Mouse (Mus musculus): ENCODE results near the gene Zdhhc15. TPM values are rescaled to one million over a fixed set of nuclear protein-coding genes. Genes with fewer than 3 reads are reported as not detected.
"Not testable (repeated sequence)": the region's sequence is repeated elsewhere in the genome, so short reads cannot be mapped to it uniquely, and the experiment has no call there.

Zdhhc15 gene
- polyA plus RNA-seq (2014; fragmentation: Nextera tagmentation; extraction: Ambion mirVana): 9.2 and 11.4 TPM in 2 replicates

DNA sequence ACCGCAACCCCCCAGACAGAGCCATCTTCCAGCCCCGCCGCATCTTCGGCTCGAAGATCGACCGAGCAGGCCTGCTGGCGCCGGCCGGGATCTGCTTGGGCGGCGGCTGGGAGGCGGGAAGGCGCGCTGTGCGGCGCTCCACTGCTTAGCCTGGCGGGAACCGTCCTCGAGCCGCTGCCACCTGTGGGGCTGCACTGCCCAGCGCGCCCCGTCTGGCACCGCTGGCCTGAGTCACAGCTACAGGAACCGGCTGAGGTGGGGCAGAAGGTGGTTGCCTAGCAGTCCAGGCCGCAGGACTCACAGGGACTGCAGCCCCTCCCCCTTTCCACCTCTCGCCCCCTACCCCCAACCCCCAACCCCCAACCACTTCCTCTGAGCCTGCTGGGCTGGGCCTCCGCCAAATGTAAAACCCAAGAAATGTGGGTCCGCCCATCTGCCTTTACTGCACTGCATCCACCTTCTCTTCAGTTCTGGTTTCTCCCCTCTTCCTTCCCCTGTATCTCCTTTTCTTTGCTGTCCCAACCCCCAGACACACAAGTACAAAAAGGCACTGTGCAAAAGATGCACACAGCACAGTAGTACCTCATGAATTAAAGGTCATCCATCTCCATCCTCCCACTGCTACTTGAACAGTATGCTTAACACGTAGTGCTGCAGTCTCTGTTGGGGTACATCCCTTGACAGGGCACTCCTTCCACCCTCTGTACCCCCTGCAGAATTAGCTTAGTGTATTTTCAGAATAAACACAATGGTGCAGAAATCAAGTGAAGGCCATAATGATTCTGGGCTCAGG lies at the start of gene Zdhhc15:
Zdhhc15 (minus strand) TSS at position 308 of the 793 bp plus-strand sequence.
- Histone ChIP-seq H3K9ac (ENCODE audit: low read depth, low read length) (peak within 1 kb of the TSS; percentile 70), H3K4me2 (peak within 1 kb of the TSS; percentile 66)
- 14% methylated on average over 30 of the region's 31 CpGs for WGBS (ENCODE audit: insufficient replicate concordance)

DNA sequence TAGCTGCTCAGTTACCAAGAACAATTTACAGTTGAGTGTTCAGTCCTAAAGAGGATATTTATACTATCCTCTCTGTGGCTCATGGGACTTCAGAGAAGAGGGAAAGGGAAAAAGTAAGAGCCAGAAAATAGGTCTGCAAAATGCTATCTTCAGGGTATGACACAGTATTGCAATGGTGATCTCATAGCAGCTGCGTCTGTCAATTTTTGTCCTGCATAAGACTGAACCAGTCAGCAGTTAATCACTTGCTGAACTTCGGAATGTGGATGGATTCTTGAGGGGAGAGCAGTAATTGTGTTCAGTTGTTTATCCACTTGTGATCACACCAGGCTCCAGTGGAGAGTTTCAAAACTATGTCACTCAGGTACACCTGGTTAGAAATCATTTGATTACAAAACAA lies 37.1 kb upstream of the Zdhhc15 start:
- 70% methylated on average over 2 of the region's 2 CpGs for WGBS (ENCODE audit: insufficient replicate concordance)
- no peaks in the 10 kb centered on the region for H3K4me1 ChIP-seq (ENCODE audit: control insufficient read depth, insufficient read depth, low read length)

More for the DNA sequence above, at the start of gene Zdhhc15:
- H3K9me3 ChIP-seq (replicated peaks; ENCODE audit: control insufficient read depth, low read length): no peaks in the 10 kb centered on the region
- peak; percentile 83 for ATAC-seq (replicated peaks; ENCODE audit: insufficient number of reproducible peaks, low FRiP score, low TSS enrichment)
- H3K36me3 ChIP-seq (ENCODE audit: control insufficient read depth, insufficient read depth, low read length): no peaks in the 10 kb centered on the region
- no peaks in the 10 kb centered on the region for H3K4me1 ChIP-seq (ENCODE audit: control insufficient read depth, insufficient read depth, low read length)
- no peak within 1 kb of the TSS; the same call in 1 of the 2 replicates for H3K27ac ChIP-seq (ENCODE audit: low read depth, low read length)
- no peaks in the 10 kb centered on the region for H3K27me3 ChIP-seq (ENCODE audit: control insufficient read depth, insufficient read depth, low read length)
- peak within 1 kb of the TSS; percentile 53 for H3K4me3 ChIP-seq (ENCODE audit: low read depth, low read length)

DNA sequence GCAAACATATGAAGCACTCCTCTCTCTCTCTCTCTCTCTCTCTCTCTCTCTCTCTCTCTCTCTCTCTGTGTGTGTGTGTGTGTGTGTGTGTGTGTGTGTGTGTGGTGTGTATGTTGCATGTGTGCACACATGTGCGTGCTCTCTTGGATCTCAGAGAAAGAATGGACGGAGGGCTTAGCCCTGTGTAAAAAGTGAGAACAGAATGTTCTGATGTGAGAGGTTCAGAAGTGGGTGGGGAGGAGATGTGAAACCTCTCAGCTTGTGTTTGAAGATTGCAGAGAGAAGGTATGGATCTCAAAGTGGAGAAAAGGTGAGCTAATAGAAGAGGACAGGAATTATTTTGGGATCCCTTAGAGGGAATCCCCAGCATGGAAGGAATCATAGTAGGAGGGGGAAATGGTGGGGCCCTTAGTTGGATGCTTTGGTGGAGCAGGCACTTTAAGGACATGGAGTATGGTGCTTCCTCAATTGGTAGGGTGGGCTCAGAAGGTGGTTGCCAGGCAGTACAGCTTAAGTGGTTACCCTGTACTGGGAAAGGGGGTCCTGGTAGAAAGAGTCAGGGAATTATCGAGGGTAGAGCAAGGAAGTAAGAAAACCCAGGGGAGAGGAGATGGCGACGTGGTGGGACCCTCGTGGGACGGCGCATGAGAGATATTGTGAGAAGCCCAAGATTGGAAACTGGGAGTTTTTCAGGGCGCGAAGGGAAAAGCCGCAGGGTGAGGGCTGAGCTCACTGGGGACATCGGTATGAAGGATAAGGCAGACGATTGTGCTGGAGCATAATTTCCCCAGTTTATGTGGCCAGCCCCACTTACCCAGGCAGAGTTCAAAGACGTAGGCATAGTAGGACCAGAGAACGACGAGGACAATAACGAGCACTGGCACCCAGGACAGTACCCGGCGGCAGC lies 761 bp downstream of the Zdhhc15 start:
- no peaks in the 10 kb centered on the region for H3K27me3 ChIP-seq (ENCODE audit: control insufficient read depth, insufficient read depth, low read length)
- H3K4me2 ChIP-seq: peak overlapping the region; percentile 66
- H3K9ac ChIP-seq (ENCODE audit: low read depth, low read length): peak overlapping the region; percentile 70
- H3K36me3 ChIP-seq (ENCODE audit: control insufficient read depth, insufficient read depth, low read length): no peaks in the 10 kb centered on the region
- H3K4me3 ChIP-seq (ENCODE audit: low read depth, low read length): peak overlapping the region; percentile 53
- H3K4me1 ChIP-seq (ENCODE audit: control insufficient read depth, insufficient read depth, low read length): no peaks in the 10 kb centered on the region
- no peak overlapping the region; the same call in 1 of the 2 replicates for H3K27ac ChIP-seq (ENCODE audit: low read depth, low read length)
- WGBS (ENCODE audit: insufficient replicate concordance): 19% methylated on average over 19 of the region's 19 CpGs
- no peak for ATAC-seq (replicated peaks; ENCODE audit: insufficient number of reproducible peaks, low FRiP score, low TSS enrichment)
- H3K9me3 ChIP-seq (replicated peaks; ENCODE audit: control insufficient read depth, low read length): no peaks in the 10 kb centered on the region

More for the DNA sequence above, 37.1 kb upstream of the Zdhhc15 start:
- no peaks in the 10 kb centered on the region for H3K36me3 ChIP-seq (ENCODE audit: control insufficient read depth, insufficient read depth, low read length)
- H3K27me3 ChIP-seq (ENCODE audit: control insufficient read depth, insufficient read depth, low read length): no peaks in the 10 kb centered on the region
- H3K4me2 ChIP-seq: no peak overlapping the region
- no peak overlapping the region for H3K4me3 ChIP-seq (ENCODE audit: low read depth, low read length)
- H3K27ac ChIP-seq (ENCODE audit: low read depth, low read length): no peak overlapping the region
- no peak for ATAC-seq (replicated peaks; ENCODE audit: insufficient number of reproducible peaks, low FRiP score, low TSS enrichment)
- H3K9me3 ChIP-seq (replicated peaks; ENCODE audit: control insufficient read depth, low read length): no peaks in the 10 kb centered on the region
- no peak overlapping the region for H3K9ac ChIP-seq (ENCODE audit: low read depth, low read length)

DNA sequence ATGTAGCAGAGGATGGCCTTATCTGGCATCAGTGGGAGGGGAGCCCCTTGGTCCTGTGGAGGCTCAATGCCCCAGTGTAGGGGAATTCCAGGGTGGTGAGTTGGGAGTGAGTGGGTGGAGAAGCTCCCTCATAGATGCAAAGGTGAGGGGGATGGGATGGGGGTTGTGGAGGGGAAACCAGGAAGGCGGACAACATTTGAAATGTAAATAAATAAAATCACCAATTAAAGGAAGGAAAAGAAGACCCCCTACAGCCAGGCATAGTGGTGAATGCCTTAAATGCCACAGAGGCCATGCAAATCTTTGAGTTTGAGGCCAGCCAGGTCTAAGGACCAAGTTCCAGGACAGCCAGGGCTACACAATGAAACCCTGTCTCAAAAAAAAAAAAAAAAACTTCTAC lies 13.9 kb downstream of the Zdhhc15 start:
- Histone ChIP-seq H3K9me3 (replicated peaks; ENCODE audit: control insufficient read depth, low read length) (no peaks in the 10 kb centered on the region), H3K36me3 (ENCODE audit: control insufficient read depth, insufficient read depth, low read length) (no peaks in the 10 kb centered on the region), H3K4me1 (ENCODE audit: control insufficient read depth, insufficient read depth, low read length) (no peaks in the 10 kb centered on the region), H3K27ac (ENCODE audit: low read depth, low read length) (no peak overlapping the region), H3K4me2 (no peak overlapping the region), H3K4me3 (ENCODE audit: low read depth, low read length) (no peak overlapping the region), H3K9ac (ENCODE audit: low read depth, low read length) (no peak overlapping the region), H3K27me3 (ENCODE audit: control insufficient read depth, insufficient read depth, low read length) (no peaks in the 10 kb centered on the region)
- WGBS (ENCODE audit: insufficient replicate concordance): 83% methylated on average over 1 of the region's 1 CpGs
- ATAC-seq (replicated peaks; ENCODE audit: insufficient number of reproducible peaks, low FRiP score, low TSS enrichment): no peak

DNA sequence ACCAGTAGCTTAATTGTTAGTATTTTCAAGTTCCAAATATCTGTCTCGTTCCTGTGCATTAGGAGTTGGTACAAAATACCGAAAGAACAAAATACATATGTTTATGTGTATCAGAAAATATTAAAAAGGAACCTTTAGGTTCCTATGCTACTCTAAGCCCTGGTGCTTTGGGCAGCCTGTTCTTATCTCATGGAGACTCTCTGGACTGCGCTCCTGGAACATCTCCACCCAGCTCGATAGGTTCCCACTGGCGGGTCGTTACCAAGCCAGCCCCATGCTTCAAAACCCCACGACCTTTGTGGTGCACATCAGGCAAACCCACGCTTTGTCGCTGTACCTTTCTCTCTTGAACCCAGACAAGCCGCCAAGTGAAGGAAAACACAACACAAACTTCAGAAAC lies 58.3 kb downstream of the Zdhhc15 start:
- Histone ChIP-seq H3K9me3 (replicated peaks; ENCODE audit: control insufficient read depth, low read length) (no peaks in the 10 kb centered on the region), H3K4me2 (no peak overlapping the region), H3K36me3 (ENCODE audit: control insufficient read depth, insufficient read depth, low read length) (no peaks in the 10 kb centered on the region), H3K4me1 (ENCODE audit: control insufficient read depth, insufficient read depth, low read length) (no peaks in the 10 kb centered on the region), H3K27me3 (ENCODE audit: control insufficient read depth, insufficient read depth, low read length) (no peaks in the 10 kb centered on the region), H3K9ac (ENCODE audit: low read depth, low read length) (no peak overlapping the region), H3K27ac (ENCODE audit: low read depth, low read length) (no peak overlapping the region), H3K4me3 (ENCODE audit: low read depth, low read length) (no peak overlapping the region)
- 82% methylated on average over 10 of the region's 10 CpGs for WGBS (ENCODE audit: insufficient replicate concordance)
- ATAC-seq (replicated peaks; ENCODE audit: insufficient number of reproducible peaks, low FRiP score, low TSS enrichment): no peak

DNA sequence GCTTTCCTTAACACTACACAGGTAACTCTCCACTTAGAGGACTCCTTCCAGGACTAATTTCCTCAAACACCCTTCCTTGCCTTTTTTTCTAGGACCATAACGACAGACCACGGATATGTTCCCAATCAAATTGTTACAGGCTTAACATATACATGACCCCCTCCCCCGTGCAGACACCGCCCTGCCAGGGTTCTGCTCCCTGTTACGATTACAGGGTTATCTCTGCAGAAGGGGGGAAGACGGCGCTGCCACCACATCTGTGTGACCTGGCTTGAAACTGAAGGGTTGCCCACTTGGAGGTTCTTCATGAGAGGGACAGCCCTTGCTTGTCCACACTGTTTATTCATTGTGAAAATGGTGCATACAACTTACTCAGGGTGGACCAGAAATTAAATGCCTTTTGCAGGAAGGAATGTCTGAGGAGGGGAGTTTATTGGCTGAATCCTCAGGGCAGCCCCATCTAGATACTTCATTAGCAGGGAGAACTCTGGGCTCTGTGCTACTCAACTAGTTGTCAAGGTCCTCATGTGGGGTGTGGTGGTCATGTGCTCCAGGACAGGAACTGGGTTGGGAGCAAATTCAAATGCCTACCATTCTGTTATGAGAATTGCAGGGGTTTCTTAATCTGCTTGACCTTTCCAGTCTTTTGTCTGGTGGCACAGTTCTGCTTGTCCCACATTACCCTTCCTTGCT lies 67.0 kb downstream of the Zdhhc15 start:
- H3K4me3 ChIP-seq (ENCODE audit: low read depth, low read length); ATAC-seq (replicated peaks; ENCODE audit: insufficient number of reproducible peaks, low FRiP score, low TSS enrichment): not testable (repeated sequence)
- WGBS (ENCODE audit: insufficient replicate concordance): 30% methylated on average over 2 of the region's 7 CpGs

DNA sequence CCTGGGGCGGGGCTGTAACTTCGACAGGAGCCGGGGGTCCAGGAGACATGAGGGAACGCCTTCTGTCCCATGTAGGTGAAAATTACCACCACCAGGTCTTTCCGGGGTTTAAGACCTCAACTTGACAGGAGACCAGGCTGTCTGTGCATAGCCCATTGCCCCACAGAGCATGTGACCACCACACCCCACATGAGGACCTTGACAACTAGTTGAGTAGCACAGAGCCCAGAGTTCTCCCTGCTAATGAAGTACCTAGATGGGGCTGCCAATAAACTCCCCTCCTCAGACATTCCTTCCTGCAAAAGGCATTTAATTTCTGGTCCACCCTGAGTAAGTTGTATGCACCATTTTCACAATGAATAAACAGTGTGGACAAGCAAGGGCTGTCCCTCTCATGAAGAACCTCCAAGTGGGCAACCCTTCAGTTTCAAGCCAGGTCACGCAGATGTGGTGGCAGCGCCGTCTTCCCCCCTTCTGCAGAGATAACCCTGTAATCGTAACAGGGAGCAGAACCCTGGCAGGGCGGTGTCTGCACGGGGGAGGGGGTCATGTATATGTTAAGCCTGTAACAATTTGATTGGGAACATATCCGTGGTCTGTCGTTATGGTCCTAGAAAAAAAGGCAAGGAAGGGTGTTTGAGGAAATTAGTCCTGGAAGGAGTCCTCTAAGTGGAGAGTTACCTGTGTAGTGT lies 68.5 kb downstream of the Zdhhc15 start:
- ATAC-seq (replicated peaks; ENCODE audit: insufficient number of reproducible peaks, low FRiP score, low TSS enrichment); H3K27ac ChIP-seq (ENCODE audit: low read depth, low read length); H3K9me3 ChIP-seq (replicated peaks; ENCODE audit: control insufficient read depth, low read length); H3K4me1 ChIP-seq (ENCODE audit: control insufficient read depth, insufficient read depth, low read length); H3K9ac ChIP-seq (ENCODE audit: low read depth, low read length); H3K4me3 ChIP-seq (ENCODE audit: low read depth, low read length); H3K4me2 ChIP-seq; H3K36me3 ChIP-seq (ENCODE audit: control insufficient read depth, insufficient read depth, low read length); H3K27me3 ChIP-seq (ENCODE audit: control insufficient read depth, insufficient read depth, low read length): not testable (repeated sequence)
- 79% methylated on average over 6 of the region's 13 CpGs for WGBS (ENCODE audit: insufficient replicate concordance)

More for the DNA sequence above, 67.0 kb downstream of the Zdhhc15 start:
- not testable (repeated sequence) for H3K4me1 ChIP-seq (ENCODE audit: control insufficient read depth, insufficient read depth, low read length); H3K27me3 ChIP-seq (ENCODE audit: control insufficient read depth, insufficient read depth, low read length); H3K4me2 ChIP-seq; H3K9ac ChIP-seq (ENCODE audit: low read depth, low read length); H3K36me3 ChIP-seq (ENCODE audit: control insufficient read depth, insufficient read depth, low read length); H3K9me3 ChIP-seq (replicated peaks; ENCODE audit: control insufficient read depth, low read length); H3K27ac ChIP-seq (ENCODE audit: low read depth, low read length)

DNA sequence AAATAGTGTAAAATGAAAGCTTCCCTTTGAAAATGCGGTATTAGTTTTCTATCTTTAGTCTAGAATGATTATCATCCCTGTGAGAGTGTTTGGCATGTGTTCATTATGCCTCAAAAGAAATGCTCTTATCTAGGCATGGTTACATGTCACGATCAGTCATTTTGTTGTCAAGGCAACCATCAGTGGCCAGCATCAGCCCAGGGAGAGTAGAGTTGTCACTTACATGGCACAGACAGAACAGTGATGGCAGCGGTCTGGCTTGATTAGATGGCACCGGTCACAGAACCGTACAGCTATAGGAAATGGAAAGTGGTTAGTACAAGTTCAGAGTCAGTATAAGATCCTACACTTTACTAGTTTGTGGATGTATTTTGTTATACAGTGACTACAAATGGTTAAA lies 96.9 kb downstream of the Zdhhc15 start:
- Histone ChIP-seq H3K4me1 (ENCODE audit: control insufficient read depth, insufficient read depth, low read length) (no peaks in the 10 kb centered on the region), H3K4me3 (ENCODE audit: low read depth, low read length) (no peak overlapping the region), H3K9me3 (replicated peaks; ENCODE audit: control insufficient read depth, low read length) (no peaks in the 10 kb centered on the region), H3K9ac (ENCODE audit: low read depth, low read length) (no peak overlapping the region), H3K36me3 (ENCODE audit: control insufficient read depth, insufficient read depth, low read length) (no peaks in the 10 kb centered on the region), H3K27ac (ENCODE audit: low read depth, low read length) (no peak overlapping the region), H3K4me2 (no peak overlapping the region), H3K27me3 (ENCODE audit: control insufficient read depth, insufficient read depth, low read length) (no peaks in the 10 kb centered on the region)
- no peak for ATAC-seq (replicated peaks; ENCODE audit: insufficient number of reproducible peaks, low FRiP score, low TSS enrichment)
- WGBS (ENCODE audit: insufficient replicate concordance): 70% methylated on average over 5 of the region's 5 CpGs

Measured in heart, embryonic 11.5 days (tissue).